Mouse (Mus musculus): ENCODE measurements at regions not wholly inside any gene's neighbourhood (a gene's known extent, or its start where the extent isn't known, plus 50 kb on each side); places are given as distances from the start of the nearest gene placed in this dataset.

DNA sequence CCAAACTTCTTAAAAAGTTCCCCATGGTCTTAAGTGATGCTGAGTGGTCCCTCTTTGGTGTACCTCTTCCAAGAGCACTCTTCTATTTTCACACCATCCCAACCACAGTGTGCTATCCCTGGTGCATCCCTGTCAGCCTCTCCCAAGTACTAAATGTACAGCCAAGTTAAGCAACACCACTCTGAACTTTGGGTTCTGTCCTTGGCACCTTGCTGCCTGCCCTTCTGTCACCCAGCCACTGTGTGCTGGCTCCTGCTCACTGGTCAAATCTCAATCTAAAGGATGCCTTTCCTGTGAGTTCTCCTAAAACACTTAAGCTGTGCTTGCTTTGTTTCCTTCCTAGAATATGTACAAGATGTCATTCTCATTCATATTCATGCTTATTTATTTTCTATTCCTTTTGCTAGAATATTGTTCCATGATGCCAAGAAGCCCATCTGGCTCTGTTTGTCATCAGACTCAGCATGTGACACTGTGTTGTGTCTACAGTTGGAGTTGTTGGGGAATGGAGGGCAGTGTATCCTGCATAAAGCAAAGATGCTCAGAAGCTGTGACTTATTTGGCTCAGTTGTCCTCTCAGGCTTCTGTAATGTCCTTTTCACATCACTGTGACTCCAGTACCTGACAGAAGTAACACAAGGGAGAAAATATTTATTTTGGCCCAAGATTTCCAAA, 388.4 kb upstream of the Kdm8 start:
- TF ChIP-seq CTCF (IDR thresholded peaks at IDR 0.05; ENCODE audit: insufficient read depth, low read length) (no peak), POLR2A (IDR thresholded peaks at IDR 0.05; ENCODE audit: borderline replicate concordance, extremely low read depth, low read depth, low read length) (no peak)
